Mouse (Mus musculus) spleen, adult 2 months (tissue): ENCODE results near the gene BC003965.
"Not testable (repeated sequence)": the region's sequence is repeated elsewhere in the genome, so short reads cannot be mapped to it uniquely, and the experiment has no call there.

Experiments used
- CTCF ChIP-seq: fragments of 200-500 bp; IDR thresholded peaks from 2 replicates; pipeline ENCODE4 v1.5.1; 2011; ENCODE audit warnings: mild to moderate bottlenecking, inconsistent platforms; ENCODE audit not compliant: insufficient read depth, insufficient read length, insufficient replicate concordance; ENCODE audit errors: extremely low read depth
- POLR2A ChIP-seq: fragments of 200-500 bp; IDR thresholded peaks from 2 replicates; pipeline ENCODE4 v1.6.1; 2011; ENCODE audit warnings: low read depth, low read length, inconsistent platforms

DNA sequence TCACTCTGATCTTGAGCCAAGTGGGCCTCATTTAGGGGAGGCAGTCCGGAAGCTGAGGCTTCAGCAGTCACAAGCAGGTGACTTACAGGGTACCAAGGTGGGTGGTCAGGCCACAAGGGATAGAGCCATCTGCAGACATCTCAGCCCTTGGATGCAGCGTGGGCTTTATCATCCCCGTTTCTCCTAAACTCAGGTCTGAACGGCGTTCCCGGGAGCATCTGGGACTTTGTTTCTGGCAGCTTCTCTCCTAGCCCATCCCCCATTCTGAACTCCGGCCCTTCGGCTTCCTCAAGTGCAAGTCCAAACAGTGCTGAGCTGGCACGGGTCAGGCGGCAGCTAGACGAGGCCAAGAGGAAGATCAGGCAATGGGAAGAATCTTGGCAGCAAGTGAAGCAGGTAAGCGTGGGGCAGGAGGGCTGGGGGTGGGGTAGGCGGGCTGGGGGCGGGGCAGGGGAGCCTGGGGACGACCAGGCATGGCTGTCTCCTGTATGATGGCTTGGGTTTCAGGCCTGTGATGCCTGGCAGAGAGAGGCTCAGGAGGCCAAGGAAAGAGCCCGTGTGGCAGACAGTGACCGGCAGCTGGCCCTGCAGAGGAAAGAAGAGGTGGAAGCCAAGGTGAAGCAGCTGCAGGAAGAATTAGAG lies 45.8 kb downstream of the BC003965 start:
- TF ChIP-seq POLR2A, CTCF: not testable (repeated sequence)
